Mouse (Mus musculus) cerebellum, adult 2 months (tissue): ENCODE results near the gene Srrm4.

Source experiments
- CTCF ChIP-seq: fragments of 200-500 bp; IDR thresholded peaks from 2 replicates; pipeline ENCODE4 v1.5.1; 2011; ENCODE audit warnings: low read depth, mild to moderate bottlenecking, control low read depth, low read length, moderate library complexity, borderline replicate concordance; ENCODE audit not compliant: insufficient read depth
- POLR2A ChIP-seq: fragments of 200-500 bp; IDR thresholded peaks from 2 replicates; pipeline ENCODE4 v1.6.1; 2011; ENCODE audit warnings: low read length, control low read depth, borderline replicate concordance; ENCODE audit not compliant: insufficient read depth

DNA sequence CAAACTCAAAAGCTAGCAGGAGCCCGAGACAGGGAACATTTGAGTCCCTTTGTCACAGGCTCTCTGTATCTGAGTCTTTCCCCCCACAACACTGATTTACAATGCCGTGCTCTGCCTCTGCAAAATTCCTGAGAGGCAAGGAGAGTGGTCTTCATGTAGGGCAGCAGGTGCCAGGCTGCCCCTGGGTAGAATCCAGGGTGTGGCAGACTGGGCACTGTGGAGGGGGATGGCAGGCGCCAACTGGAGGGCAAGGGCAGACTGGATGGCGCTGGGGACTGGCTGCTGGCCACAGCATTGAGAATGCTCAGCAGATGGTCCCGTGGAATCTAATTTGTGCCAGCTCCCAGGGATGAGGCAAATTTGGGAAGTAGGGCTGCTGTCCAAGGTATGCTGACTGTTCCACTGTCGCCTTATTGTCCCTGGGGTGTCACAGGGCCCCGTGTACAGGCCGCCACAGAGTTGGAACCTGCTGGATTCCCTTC, 148.1 kb downstream of the Srrm4 start:
- TF ChIP-seq POLR2A (no peak), CTCF (no peak)
